12 mouse cellular contexts compared by ENCODE assay signal in the genomic region with DNA sequence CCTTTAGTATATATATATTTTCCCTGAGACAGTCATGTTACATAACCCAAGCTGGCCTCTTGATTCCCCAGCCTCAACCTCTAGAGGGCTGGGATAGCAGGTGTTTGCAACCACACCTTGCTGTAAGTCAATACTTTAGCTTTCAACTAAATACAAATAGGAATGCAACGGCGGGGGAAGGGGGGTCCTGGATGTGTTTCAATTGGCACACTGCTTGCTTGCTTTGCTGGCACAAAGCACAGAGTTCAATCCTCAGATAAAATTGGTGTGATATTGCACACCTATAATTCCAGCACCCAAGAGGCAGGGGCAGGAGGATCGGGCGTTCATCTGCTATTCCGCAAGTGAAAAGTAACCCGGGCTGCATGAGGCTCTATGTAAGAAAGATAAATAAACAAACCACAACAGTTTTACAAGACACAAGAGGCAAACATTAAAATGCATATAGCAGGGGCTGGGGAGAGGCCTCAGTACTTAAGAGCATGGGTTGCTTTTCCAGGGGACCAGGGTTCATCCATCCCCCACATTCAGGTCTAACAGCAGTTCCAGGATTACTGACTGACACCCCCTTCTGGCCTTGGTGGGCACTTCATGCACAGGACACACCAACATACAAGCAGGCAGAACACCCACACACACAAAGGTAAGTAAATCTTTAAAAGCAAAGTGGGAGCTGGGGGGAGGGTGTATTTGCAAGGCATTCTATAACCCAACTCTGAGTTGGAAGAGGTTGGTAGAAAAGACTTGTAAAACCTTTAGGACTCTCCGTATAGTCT. TPM values are rescaled to one million over a fixed set of nuclear protein-coding genes. Genes with fewer than 3 reads are reported as not detected.
A peak's percentile ranks its signal among the peaks of the same experiment; 100 is the strongest.
DNase-seq lines count a peak whose midpoint lies in the region; ATAC-seq and TF ChIP-seq lines count a peak whose summit lies in the region.
"Had no signal": no experiment of that assay in that cellular context is flagged by ENCODE, and none has a peak within 500 bp of the region (broad histone marks: within the 10 kb centered on the region; RNA-seq: fewer than 3 reads in every experiment).

No protein-coding gene starts in this region.

- intact Hi-C loops in left cerebral cortex, adult 2 months (cut with DNase I), result no loop called here

- TF ChIP-seq POLR2A in cortical plate, adult 2 months (IDR thresholded peaks at IDR 0.05; ENCODE audit: extremely low read depth, insufficient read depth, low read length), result no peak

- no peak overlapping the region for H3K27ac ChIP-seq in left cerebral cortex, adult 2 months
- H3K27ac ChIP-seq in cortical plate, adult 2 months (ENCODE audit: insufficient read depth, low read length), result no peak overlapping the region
- H3K27ac ChIP-seq: midbrain, embryonic 12.5 days had no signal

- no peak for ATAC-seq in CD4-positive, CD25-positive, alpha-beta regulatory T cell, adult 4 months
- ATAC-seq in inflammation-experienced regulatory T-cells, adult 6 months, result no peak

- H3K4me1 ChIP-seq in cortical plate, adult 2 months (ENCODE audit: control insufficient read depth, insufficient read depth, low read length), result peaks cover 6% of the 10 kb centered on the region; the same call in 1 of the 2 replicates

- H3K4me3 ChIP-seq in left cerebral cortex, adult 2 months, result no peak overlapping the region
- no peak overlapping the region for H3K4me3 ChIP-seq in cortical plate, adult 2 months (ENCODE audit: insufficient read depth, low read length)
- H3K4me3 ChIP-seq: midbrain, embryonic 12.5 days had no signal

- peak; percentile 20; the same call in 1 of the 2 replicates for TF ChIP-seq CTCF in left cerebral cortex, adult 2 months (IDR thresholded peaks at IDR 0.05)
- peak; percentile 22; the same call in 1 of the 2 replicates for TF ChIP-seq CTCF in cortical plate, adult 2 months (IDR thresholded peaks at IDR 0.05; ENCODE audit: extremely low read depth, insufficient read depth, low read length)

- peak; percentile 49 for DNase-seq in CD4-positive, CD25-positive, alpha-beta regulatory T cell, adult 2 months (ENCODE audit: low read depth, low spot score)
- no peak for DNase-seq in left cerebral cortex, adult 2 months (ENCODE audit: extremely low spot score in 1 of 2, low spot score in 2 of 2)
- no peak for DNase-seq in left cerebral cortex, adult 8-10 months (ENCODE audit: low spot score in 2 of 2)
- peak; percentile 40 for DNase-seq in retina, embryonic 14.5 days (ENCODE audit: low spot score)
- no peak for DNase-seq in ovary, postnatal 36 days (ENCODE audit: low spot score)
- DNase-seq: gastrocnemius, postnatal 14 days; layer of hippocampus, adult 9-11 months; spleen, adult 18-20 months had no signal

RNA-seq across cellular contexts. Expression of a gene that starts 2.5 kb away (rescaled TPM):
- polyA plus RNA-seq in CD4-positive, CD25-positive, alpha-beta regulatory T cell, adult 4 months (2017; shearing (Covaris generic)), result 10 to 100 TPM; 30.9 to 33.7 TPM
- 100 to 1,000 TPM; 119 to 131 TPM for total RNA-seq in left cerebral cortex, adult 2 months (2021)
- 100 to 1,000 TPM; 121 to 129 (median 127) TPM for total RNA-seq in left cerebral cortex, adult 8-10 months (2022)
- 172 and 178 TPM in 2 replicates for polyA plus RNA-seq in cortical plate, adult 2 months (2012; rRNA removed)
- 10 to 100 TPM; 31.9 to 59.6 (median 36.2) TPM for polyA plus RNA-seq in inflammation-experienced regulatory T-cells, adult 6 months (2017; shearing (Covaris generic))

RNA-seq across cellular contexts. Expression of a gene that starts 5.3 kb away (rescaled TPM):
- 1 to 10 TPM; 2.9 to 4.1 TPM for polyA plus RNA-seq in CD4-positive, CD25-positive, alpha-beta regulatory T cell, adult 4 months (2017; shearing (Covaris generic))
- total RNA-seq in left cerebral cortex, adult 2 months (2021), result 10 to 100 TPM; 30.5 to 36.7 TPM
- 10 to 100 TPM; 25.8 to 31.7 (median 29.2) TPM for total RNA-seq in left cerebral cortex, adult 8-10 months (2022)
- polyA plus RNA-seq in cortical plate, adult 2 months (2012; rRNA removed), result 15.3 and 16.3 TPM in 2 replicates
- 1 to 10 TPM; 3.3 to 5.9 (median 5.4) TPM for polyA plus RNA-seq in inflammation-experienced regulatory T-cells, adult 6 months (2017; shearing (Covaris generic))

RNA-seq across cellular contexts. Expression of a gene that starts 57.2 kb away (rescaled TPM):
- polyA plus RNA-seq in CD4-positive, CD25-positive, alpha-beta regulatory T cell, adult 4 months (2017; shearing (Covaris generic)), result 10 to 100 TPM; 16.6 to 22.2 TPM
- total RNA-seq in left cerebral cortex, adult 2 months (2021), result 10 to 100 TPM; 49.6 to 50.7 TPM
- total RNA-seq in left cerebral cortex, adult 8-10 months (2022), result 10 to 100 TPM; 44.2 to 53.7 (median 48.5) TPM
- 104 TPM in 2 replicates for polyA plus RNA-seq in cortical plate, adult 2 months (2012; rRNA removed)
- 10 to 100 TPM; 17.3 to 22.4 (median 21.3) TPM for polyA plus RNA-seq in inflammation-experienced regulatory T-cells, adult 6 months (2017; shearing (Covaris generic))

Comparison
In these comparisons a context has a peak if more than half of its experiments do, and no peak if none do; other contexts are left out.
1. DNase-seq: peak in CD4-positive, CD25-positive, alpha-beta regulatory T cell, adult 2 months (single experiment) and retina, embryonic 14.5 days (single experiment); none in left cerebral cortex, adult 2 months (0 of 2), left cerebral cortex, adult 8-10 months (0 of 2) and ovary, postnatal 36 days (single experiment).